Mouse (Mus musculus) cortical plate, adult 2 months (tissue): ENCODE measurements around the gene Zbtb4.

ENCODE experiments used
- CTCF ChIP-seq: fragments of 200-500 bp; IDR thresholded peaks from 2 replicates; pipeline ENCODE4 v1.5.1; 2011; ENCODE audit warnings: mild to moderate bottlenecking, control low read depth, low read length; ENCODE audit not compliant: insufficient read depth; ENCODE audit errors: extremely low read depth
- POLR2A ChIP-seq: fragments of 200-500 bp; IDR thresholded peaks from 2 replicates; pipeline ENCODE4 v1.6.1; 2011; ENCODE audit warnings: mild to moderate bottlenecking, low read length, control low read depth; ENCODE audit not compliant: insufficient read depth; ENCODE audit errors: extremely low read depth

DNA sequence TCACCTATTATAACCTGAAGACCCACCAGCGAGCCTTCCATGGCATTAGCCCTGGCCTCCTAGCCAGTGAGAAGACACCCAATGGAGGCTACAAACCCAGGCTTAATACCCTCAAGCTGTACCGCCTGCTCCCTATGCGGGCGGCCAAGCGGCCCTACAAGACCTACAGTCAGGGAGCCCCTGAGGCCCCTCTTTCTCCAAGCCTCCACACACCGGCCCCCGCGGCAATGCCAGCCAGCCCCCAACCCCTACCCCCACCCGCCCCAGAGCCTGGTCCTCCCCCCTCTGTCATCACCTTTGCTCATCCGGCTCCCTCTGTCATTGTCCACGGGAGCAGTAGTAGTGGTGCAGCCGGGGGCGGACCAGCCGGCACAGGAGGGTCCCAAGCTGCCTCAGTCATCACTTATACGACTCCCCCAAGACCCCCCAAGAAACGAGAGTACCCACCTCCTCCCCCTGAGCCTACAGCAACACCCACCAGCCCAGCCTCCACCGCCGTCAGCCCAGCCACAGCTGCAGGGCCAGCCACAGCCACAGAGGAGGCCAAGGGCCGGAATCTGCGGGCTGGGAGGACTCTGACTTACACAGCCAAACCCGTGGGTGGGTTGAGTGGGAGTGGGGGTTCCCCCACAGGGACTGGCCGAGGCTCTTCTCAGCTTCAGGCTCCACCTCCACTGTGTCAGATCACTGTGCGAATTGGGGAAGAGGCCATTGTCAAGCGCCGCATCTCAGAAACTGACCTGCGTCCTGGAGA is 12.0 kb downstream of the Zbtb4 start:
- TF ChIP-seq POLR2A (no peak), CTCF (no peak)
